Mouse (Mus musculus) forebrain, embryonic 15.5 days (tissue): ENCODE measurements around the gene Tctn3. TPM values are rescaled to one million over a fixed set of nuclear protein-coding genes. Genes with fewer than 3 reads are reported as not detected.
A peak's percentile ranks its signal among the peaks of the same experiment; 100 is the strongest.

Experiments used
- ATAC-seq: fragments of 200-750 bp; cut with Nextera tagmentation; replicated peaks from 2 replicates; pipeline ENCODE4 v1.8.0; 2017; ENCODE audit warnings: mild to moderate bottlenecking, moderate TSS enrichment, moderate library complexity
- H3K27ac ChIP-seq: fragments of 300-500 bp; sonication (generic); replicated peaks from 2 replicates; pipeline ENCODE4 v1.5.1; 2015; ENCODE audit warnings: mild to moderate bottlenecking, inconsistent platforms
- H3K27me3 ChIP-seq: fragments of 300-500 bp; sonication (generic); 2 replicates; pipeline ENCODE4 v1.6.1; 2015; ENCODE audit warnings: inconsistent platforms
- H3K36me3 ChIP-seq: fragments of 300-500 bp; sonication (generic); 2 replicates; pipeline ENCODE4 v1.6.1; 2015; ENCODE audit warnings: mild to moderate bottlenecking, inconsistent platforms
- H3K4me1 ChIP-seq: fragments of 300-500 bp; sonication (generic); 2 replicates; pipeline ENCODE4 v1.6.1; 2015; ENCODE audit warnings: inconsistent platforms
- H3K4me2 ChIP-seq: fragments of 300-500 bp; sonication (generic); replicated peaks from 2 replicates; pipeline ENCODE4 v1.6.1; 2015; ENCODE audit warnings: mild to moderate bottlenecking, inconsistent platforms
- H3K4me3 ChIP-seq: fragments of 300-500 bp; sonication (generic); 2 replicates; pipeline ENCODE4 v1.5.1; 2015; ENCODE audit warnings: mild to moderate bottlenecking, inconsistent platforms
- H3K9ac ChIP-seq: fragments of 300-500 bp; sonication (generic); replicated peaks from 2 replicates; pipeline ENCODE4 v1.6.1; 2015; ENCODE audit warnings: mild to moderate bottlenecking, inconsistent platforms
- H3K9me3 ChIP-seq: fragments of 300-500 bp; sonication (generic); 2 replicates; pipeline ENCODE4 v1.6.1; 2016; ENCODE audit warnings: inconsistent platforms
- WGBS: fragments of 180-500 bp; shearing (Covaris S2); methylation state at CpG from one replicate; pipeline ENCODE4 v1.1.7; 2015; ENCODE audit warnings: mixed read lengths; 5-methylcytosine and 5-hydroxymethylcytosine counted together
- polyA plus RNA-seq: library from polyadenylated mRNA; unstranded; fragments of >200 nt; fragmentation: Nextera tagmentation; extraction: Ambion mirVana; gene quantifications from 2 replicates; pipeline ENCODE4 v1.2.1, GENCODE M21; 2015

Gene Tctn3
- 12.8 and 14.1 TPM in 2 replicates for polyA plus RNA-seq

DNA sequence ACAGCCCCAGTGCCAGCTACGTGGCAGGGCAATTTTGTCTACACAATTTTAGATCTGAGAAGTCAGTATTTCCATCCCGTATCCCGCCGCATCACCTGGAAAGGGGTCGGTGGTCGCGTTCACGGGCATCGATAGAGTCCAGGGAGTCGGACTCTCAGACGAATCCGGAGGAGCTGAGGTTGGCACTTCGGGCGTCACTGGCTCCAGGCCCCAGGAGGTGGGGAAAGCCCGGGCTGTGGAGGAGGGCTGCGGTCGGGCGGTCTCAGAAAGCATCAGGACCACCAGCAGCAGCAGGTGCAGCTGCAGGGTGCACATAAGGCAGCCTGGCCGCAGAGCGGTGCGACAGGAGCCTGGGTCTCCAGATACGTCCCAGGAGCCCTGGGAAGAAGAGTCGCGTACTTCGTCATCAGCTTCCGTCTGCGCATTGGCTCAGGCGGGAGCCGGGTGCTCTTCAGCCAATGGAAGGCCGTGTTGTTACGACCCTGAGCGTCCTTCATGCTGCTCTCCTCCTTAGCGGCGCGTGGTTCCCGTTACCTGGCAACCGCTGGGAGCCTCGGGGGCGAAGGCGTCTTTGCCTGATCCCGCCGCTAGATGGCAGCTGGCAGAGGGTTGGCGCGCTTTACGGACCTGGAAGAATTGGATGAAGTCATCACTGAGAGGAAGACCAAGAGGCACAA is at the start of gene Tctn3, which contains the start of gene Entpd1:
TSS of gene Tctn3 (minus strand) at position 404 of the 677 bp plus-strand sequence.
TSS of gene Entpd1 (plus strand) at position 537 of the 677 bp plus-strand sequence.
- WGBS: under 1% methylated on average over 45 of the region's 45 CpGs
- no peaks in the 10 kb centered on the region for H3K27me3 ChIP-seq
- peak within 1 kb of the TSS; percentile 59 for H3K4me2 ChIP-seq
- H3K9ac ChIP-seq: peak within 1 kb of the TSS; percentile 79
- H3K36me3 ChIP-seq: peaks cover 23% of the 10 kb centered on the region
- H3K27ac ChIP-seq: no peak within 1 kb of the TSS
- H3K4me1 ChIP-seq: peaks cover 13% of the 10 kb centered on the region
- no peaks in the 10 kb centered on the region for H3K9me3 ChIP-seq
- H3K4me3 ChIP-seq: peak within 1 kb of the TSS; percentile 89
- peak; percentile 100 for ATAC-seq

DNA sequence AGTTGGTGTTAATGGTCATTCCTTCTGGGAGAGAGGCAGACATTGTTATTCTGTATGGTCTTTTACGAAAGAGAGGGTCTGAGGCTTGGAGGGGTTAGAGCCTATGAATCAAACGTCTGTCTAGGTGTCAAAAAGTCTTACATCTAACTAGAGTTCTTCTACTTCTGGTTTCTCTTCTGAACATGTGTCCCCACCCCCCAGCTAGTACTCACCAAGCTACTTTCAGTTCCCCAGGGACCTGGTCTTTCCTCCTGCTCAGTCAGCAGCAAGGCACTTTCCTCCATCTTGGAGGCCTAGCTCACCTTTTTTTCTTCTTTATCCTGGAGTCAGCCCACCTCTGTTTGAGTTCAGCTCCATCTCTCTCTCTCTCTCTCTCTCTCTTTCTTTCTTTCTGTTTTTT is 49.1 kb upstream of the Tctn3 start:
- Histone ChIP-seq H3K4me2 (peak overlapping the region; percentile 45), H3K4me3 (peak overlapping the region; percentile 37), H3K4me1 (peaks cover 38% of the 10 kb centered on the region), H3K36me3 (no peaks in the 10 kb centered on the region), H3K27me3 (no peaks in the 10 kb centered on the region), H3K9ac (no peak overlapping the region), H3K9me3 (no peaks in the 10 kb centered on the region), H3K27ac (peak overlapping the region; percentile 88; the same call in 1 of the 2 replicates)
- no peak for ATAC-seq
- WGBS: 81% methylated on average over 2 of the region's 2 CpGs

DNA sequence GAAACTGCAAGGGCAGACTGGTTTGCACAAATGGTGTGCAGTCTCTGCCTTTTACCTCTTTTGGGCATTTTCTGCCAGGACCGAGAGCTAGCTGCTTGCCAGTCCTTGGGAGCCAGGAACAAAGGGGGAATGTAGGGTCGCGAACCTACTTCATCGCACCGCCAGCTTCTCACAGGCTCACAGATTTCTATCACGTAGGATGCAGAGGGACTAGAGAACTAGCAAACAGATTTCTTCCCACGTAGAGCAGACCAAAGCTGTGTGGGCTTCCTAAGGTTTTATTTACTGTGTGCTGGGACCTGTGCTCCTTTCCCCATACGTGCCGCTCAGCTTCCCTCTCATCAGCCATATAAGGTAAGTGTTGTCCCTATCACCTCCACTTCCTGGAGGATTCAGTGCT is 48.5 kb upstream of the Tctn3 start:
- Histone ChIP-seq H3K9ac (peak overlapping the region; percentile 52), H3K4me1 (peaks cover 38% of the 10 kb centered on the region), H3K4me2 (peak overlapping the region; percentile 45), H3K27me3 (no peaks in the 10 kb centered on the region), H3K4me3 (peak overlapping the region; percentile 37), H3K27ac (peak overlapping the region; percentile 88), H3K9me3 (no peaks in the 10 kb centered on the region), H3K36me3 (no peaks in the 10 kb centered on the region)
- WGBS: 11% methylated on average over 9 of the region's 9 CpGs
- peak; percentile 57 for ATAC-seq

DNA sequence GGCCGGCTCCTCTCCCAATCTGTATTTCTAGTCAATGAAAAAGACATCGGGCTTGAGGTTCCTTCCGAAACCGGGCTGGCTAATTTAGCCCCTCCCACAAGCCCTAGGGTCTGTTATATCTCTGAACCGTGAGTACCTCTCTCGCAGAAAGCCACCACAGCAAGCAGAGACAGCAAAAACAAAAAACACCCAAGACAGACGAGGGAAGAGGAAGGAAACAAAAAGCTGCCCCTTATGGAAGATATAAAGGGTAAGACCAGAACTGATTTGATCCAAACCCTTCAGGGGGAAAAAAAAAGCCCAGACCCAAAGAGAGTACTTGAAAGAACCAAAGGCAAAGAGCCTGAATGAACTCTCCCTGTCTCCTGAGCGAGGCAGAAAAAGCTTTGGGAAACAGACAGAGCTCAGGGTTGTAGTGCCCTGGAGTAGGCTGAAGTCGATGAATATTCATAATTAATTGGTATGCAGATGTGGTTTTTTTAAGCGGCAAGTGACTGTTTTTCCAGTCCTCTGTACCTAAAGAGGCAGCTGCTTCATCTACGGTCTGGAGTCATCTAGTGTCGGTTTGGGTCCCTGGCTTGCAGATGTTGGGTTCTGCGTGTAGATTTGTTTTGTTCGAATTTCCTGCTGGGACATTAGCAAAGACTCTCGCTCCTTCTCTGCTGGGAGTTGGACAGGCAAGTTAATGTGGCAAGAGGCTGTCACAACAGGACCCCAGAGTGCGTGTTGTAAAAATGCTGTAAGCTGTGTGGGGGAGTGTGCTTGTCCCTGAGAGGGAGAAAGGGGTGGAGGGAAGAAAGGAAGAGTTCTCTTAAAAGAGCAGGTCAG is 47.8 kb upstream of the Tctn3 start:
- H3K27ac ChIP-seq: peak overlapping the region; percentile 88
- H3K9me3 ChIP-seq: no peaks in the 10 kb centered on the region
- no peaks in the 10 kb centered on the region for H3K36me3 ChIP-seq
- no peaks in the 10 kb centered on the region for H3K27me3 ChIP-seq
- H3K9ac ChIP-seq: peak overlapping the region; percentile 52
- under 1% methylated on average over 16 of the region's 16 CpGs for WGBS
- peak overlapping the region; percentile 45 for H3K4me2 ChIP-seq
- ATAC-seq: peak; percentile 88
- peaks cover 38% of the 10 kb centered on the region for H3K4me1 ChIP-seq
- peak overlapping the region; percentile 37 for H3K4me3 ChIP-seq

DNA sequence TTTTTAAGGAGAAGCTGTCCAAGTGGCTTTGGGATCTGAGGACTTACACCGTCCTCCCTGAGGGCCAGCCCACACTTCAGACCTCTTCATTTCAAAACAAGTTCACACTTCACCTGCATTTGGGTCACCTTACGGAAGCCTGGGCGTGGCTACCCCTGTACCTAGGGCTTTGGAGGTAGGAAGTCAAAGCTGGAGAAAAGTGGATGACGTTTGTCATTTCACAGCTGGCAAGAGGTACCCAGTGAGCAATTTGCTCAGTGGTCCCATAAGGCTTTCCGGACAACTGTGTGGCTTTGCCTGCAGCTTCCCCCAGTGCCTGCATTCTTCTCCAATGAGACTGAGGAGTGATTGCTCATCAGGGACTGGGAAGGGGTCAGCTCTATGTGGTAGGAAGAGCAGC is 46.9 kb upstream of the Tctn3 start:
- Histone ChIP-seq H3K4me3 (no peak overlapping the region), H3K4me1 (peaks cover 38% of the 10 kb centered on the region), H3K9ac (no peak overlapping the region), H3K4me2 (peak overlapping the region; percentile 45), H3K9me3 (no peaks in the 10 kb centered on the region), H3K27me3 (no peaks in the 10 kb centered on the region), H3K36me3 (no peaks in the 10 kb centered on the region), H3K27ac (no peak overlapping the region)
- ATAC-seq: no peak
- WGBS: 56% methylated on average over 5 of the region's 5 CpGs

DNA sequence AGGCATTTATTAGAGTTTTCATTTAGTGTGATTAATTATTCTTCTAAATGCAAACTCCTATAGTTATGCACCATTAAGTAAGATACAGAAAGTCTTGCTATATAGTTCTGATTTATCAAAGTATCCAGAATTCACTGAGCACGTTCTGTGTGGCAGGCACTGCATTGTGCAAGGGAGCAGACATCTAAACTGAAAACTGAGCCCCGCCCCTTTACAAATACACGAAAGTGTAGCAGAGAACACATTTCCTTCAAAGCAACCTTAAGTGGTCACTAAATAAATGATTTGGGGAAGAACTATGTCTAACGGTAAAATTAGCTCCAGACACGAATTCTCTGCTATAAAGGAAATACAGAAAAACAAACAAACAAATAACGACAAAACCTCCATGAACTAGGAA is 46.2 kb upstream of the Tctn3 start:
- Histone ChIP-seq H3K4me3 (no peak overlapping the region), H3K9me3 (no peaks in the 10 kb centered on the region), H3K27me3 (no peaks in the 10 kb centered on the region), H3K4me1 (peaks cover 34% of the 10 kb centered on the region), H3K4me2 (no peak overlapping the region), H3K27ac (no peak overlapping the region), H3K9ac (no peak overlapping the region), H3K36me3 (no peaks in the 10 kb centered on the region)
- ATAC-seq: no peak
- 66% methylated on average over 6 of the region's 6 CpGs for WGBS

DNA sequence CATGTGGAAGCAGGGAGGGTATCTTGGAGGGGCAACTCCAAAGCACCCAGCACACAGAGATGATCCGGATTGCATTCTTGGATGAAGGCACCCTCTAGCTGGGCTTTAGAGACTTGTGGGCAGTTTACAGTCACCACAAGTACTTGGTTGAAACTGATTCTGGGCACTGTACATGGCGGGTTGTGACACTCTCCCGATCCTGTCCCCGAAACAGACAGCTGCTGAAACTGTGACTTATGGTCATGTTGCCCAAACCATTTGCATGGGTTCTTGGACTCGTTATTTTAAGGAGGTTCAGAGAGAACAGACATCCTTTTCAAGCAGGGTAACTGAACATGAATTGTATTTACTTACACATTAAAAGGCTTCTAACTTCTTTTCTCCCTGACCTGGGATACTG is 44.2 kb upstream of the Tctn3 start:
- peaks cover 23% of the 10 kb centered on the region for H3K4me1 ChIP-seq
- no peak overlapping the region for H3K9ac ChIP-seq
- 85% methylated on average over 5 of the region's 5 CpGs for WGBS
- no peak overlapping the region for H3K4me2 ChIP-seq
- no peaks in the 10 kb centered on the region for H3K27me3 ChIP-seq
- H3K4me3 ChIP-seq: no peak overlapping the region
- H3K36me3 ChIP-seq: no peaks in the 10 kb centered on the region
- no peaks in the 10 kb centered on the region for H3K9me3 ChIP-seq
- no peak overlapping the region for H3K27ac ChIP-seq
- ATAC-seq: no peak

DNA sequence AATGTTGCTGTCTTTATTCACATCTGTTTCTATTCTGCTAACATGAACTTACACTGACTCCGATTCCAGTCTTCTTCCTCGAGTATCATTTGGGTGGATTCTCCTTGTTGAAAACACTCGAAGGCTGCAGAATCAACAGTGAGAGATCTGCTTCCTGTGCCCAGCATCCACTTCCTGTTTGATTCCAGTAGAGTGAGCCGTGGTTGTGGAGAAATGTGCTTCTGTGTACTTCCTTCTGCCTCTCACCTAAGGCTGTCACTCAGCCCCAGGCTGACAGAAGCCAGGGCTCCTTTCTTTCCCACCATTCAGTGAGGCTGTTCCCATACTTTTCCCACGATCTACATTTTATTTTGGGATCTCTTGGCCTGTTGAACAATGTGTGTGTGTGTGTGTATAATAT is 38.1 kb upstream of the Tctn3 start:
- ATAC-seq: no peak

DNA sequence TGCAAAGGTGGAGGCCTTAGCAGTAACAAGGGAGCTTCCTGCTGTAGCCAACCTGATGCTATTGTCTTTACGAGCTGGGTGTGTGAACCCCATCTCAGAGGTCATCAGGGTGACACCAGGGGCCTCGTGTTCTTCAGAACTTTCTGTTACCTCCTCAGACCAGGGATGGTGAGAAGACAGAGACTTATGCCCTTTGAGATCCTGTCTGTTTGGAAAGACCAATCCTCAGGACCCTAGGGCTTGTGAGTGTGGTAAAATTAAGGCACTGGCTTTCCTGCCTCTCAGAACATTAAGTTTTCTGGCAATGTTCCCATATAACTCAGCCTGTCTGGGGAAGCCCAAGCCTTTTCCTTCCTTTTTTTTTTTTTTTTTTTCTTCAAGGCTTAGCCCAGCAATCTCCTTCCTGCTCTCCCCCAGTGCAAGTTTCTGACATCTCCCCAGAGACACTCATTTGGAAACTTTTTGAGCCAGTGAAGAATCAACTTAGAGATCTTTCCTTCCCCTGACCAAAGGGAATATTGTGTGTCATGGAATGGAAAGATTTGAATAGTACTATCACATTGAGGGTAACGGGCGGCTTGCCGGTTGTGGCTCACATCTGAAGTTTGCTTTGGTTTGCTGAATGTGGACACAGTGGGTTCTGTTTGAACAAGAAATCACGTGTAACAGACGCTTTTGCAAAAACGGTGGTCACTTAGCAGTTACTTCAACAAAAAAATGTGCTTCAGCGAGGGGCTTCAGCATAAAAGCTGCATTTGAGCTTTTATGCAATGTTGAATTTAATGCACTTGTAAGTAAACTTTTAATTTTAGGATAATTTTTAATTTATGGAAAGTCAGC is 35.5 kb upstream of the Tctn3 start:
- Histone ChIP-seq H3K4me1 (no peaks in the 10 kb centered on the region), H3K4me2 (no peak overlapping the region), H3K4me3 (no peak overlapping the region), H3K9ac (no peak overlapping the region), H3K36me3 (no peaks in the 10 kb centered on the region), H3K27me3 (no peaks in the 10 kb centered on the region), H3K9me3 (no peaks in the 10 kb centered on the region), H3K27ac (no peak overlapping the region)
- 69% methylated on average over 9 of the region's 9 CpGs for WGBS
- ATAC-seq: no peak

More for the DNA sequence above, 38.1 kb upstream of the Tctn3 start:
- H3K4me3 ChIP-seq: no peak overlapping the region
- H3K4me1 ChIP-seq: no peaks in the 10 kb centered on the region
- H3K27me3 ChIP-seq: no peaks in the 10 kb centered on the region
- WGBS: 83% methylated on average over 5 of the region's 5 CpGs
- no peak overlapping the region for H3K4me2 ChIP-seq
- no peak overlapping the region for H3K9ac ChIP-seq
- H3K9me3 ChIP-seq: no peaks in the 10 kb centered on the region
- H3K27ac ChIP-seq: no peak overlapping the region
- no peaks in the 10 kb centered on the region for H3K36me3 ChIP-seq

DNA sequence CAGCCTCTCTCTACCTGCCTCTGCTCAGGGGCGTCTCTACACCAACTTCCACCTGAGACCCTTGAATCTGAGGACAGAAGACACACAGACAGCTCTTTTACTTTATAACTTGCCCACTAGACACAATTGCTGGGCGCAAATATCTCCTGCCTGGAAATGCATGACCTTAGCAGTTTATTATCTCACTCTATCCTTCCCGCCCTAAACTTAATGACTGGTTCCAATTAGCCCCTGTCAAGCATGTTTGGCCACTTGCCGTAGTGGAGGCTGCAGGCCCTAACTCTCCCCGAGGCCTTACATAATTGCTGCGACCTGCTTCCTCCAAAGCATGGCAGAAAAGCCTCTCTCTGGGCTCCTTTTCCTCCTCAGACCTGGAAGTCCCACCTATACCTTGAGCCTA is 34.3 kb upstream of the Tctn3 start:
- ATAC-seq: no peak
- Histone ChIP-seq H3K36me3 (no peaks in the 10 kb centered on the region), H3K27ac (no peak overlapping the region), H3K4me1 (no peaks in the 10 kb centered on the region), H3K4me2 (no peak overlapping the region), H3K27me3 (no peaks in the 10 kb centered on the region), H3K9ac (no peak overlapping the region), H3K4me3 (no peak overlapping the region), H3K9me3 (no peaks in the 10 kb centered on the region)
- WGBS: 68% methylated on average over 6 of the region's 6 CpGs

DNA sequence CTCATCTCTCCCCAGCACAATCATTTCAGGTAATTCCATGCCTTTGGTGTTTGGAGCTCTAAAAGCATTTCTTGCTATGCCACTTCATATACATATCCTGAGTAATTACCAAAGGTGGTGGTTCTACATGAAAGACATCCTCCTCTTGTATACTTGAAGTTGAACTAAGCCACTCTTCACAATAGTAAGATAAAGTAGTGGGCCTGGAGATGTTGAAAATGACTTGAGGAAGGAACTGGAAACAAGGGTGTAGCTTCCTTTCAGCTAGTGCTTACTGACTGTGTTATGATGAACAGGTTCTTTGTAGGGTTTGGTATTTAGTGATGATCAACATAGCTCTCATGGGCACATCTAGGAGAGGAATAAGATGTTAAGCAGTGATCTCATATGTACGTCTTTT is 31.8 kb upstream of the Tctn3 start:
- H3K36me3 ChIP-seq: no peaks in the 10 kb centered on the region
- H3K4me1 ChIP-seq: no peaks in the 10 kb centered on the region
- H3K4me2 ChIP-seq: no peak overlapping the region
- H3K4me3 ChIP-seq: no peak overlapping the region
- WGBS: 92% methylated on average over 1 of the region's 1 CpGs
- H3K27ac ChIP-seq: no peak overlapping the region
- H3K9me3 ChIP-seq: no peaks in the 10 kb centered on the region
- H3K27me3 ChIP-seq: no peaks in the 10 kb centered on the region
- no peak for ATAC-seq
- no peak overlapping the region for H3K9ac ChIP-seq

DNA sequence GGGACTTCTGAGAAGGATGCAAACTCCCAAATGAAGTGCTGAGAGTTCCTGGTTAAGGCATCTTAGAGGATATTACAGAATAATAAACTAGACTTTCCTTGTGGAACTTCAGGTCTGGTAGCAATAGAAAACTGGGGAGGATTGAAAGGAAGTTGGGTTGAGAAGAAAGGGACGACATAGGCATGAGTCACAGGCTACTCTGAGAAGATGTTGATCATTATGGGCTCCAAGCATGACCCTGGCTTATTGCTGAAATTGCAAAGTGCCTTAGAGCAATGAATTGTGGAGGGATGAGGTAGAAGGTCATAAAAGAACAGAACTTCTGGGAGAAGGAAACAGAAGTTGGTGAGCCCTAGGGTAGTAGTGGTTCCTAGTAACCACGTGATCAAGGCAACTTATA is 28.8 kb upstream of the Tctn3 start:
- Histone ChIP-seq H3K4me1 (no peaks in the 10 kb centered on the region), H3K27me3 (no peaks in the 10 kb centered on the region), H3K9ac (no peak overlapping the region), H3K4me3 (no peak overlapping the region), H3K9me3 (no peaks in the 10 kb centered on the region), H3K27ac (no peak overlapping the region), H3K36me3 (no peaks in the 10 kb centered on the region), H3K4me2 (no peak overlapping the region)
- WGBS: 90% methylated on average over 2 of the region's 2 CpGs
- ATAC-seq: no peak
